Mouse (Mus musculus): ENCODE data around the gene Fam241b. TPM values are rescaled to one million over a fixed set of nuclear protein-coding genes. Genes with fewer than 3 reads are reported as not detected.

Gene Fam241b
- polyA plus RNA-seq, 1 experiment from 2014 or later = 30.6 TPM

DNA sequence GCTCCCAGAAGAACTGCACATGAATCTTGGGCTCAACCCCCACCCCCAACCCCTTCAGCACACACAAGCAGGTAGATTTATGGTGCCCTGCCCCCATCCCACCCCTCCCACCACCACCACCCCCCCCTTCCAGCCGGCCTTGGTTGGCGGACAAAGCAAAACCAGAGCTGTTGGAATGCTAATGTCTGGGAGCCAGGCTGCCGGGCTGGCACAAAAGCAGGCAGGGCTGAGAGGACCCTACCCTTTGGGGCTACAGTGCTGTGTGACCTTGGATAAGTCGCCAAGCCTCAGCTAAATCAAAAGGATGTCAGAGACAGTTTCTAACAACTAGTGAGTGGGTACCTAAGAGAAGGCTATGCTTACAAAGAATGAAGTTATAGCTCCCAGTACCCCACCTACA lies 6.6 kb downstream of the Fam241b start:
- no peak overlapping the region for H3K4me3 ChIP-seq (ENCODE audit: low read depth, low read length)
- ATAC-seq (ENCODE audit: low FRiP score, low TSS enrichment) (no peak), DNase-seq (ENCODE audit: low spot score) (no peak)
- no peak overlapping the region for H3K4me2 ChIP-seq (replicated peaks; ENCODE audit: low read depth)
- no peak overlapping the region for H3K27ac ChIP-seq (replicated peaks)
- 23% methylated on average over 4 of the region's 4 CpGs for WGBS
- no peaks in the 10 kb centered on the region for H3K9me3 ChIP-seq (ENCODE audit: control insufficient read depth, low read length)
- no peak overlapping the region for H3K9ac ChIP-seq (ENCODE audit: low read length)
- H3K36me3 ChIP-seq (ENCODE audit: control insufficient read depth, insufficient read depth, low read length) = no peaks in the 10 kb centered on the region
- no peaks in the 10 kb centered on the region for H3K4me1 ChIP-seq (replicated peaks; ENCODE audit: control insufficient read depth, insufficient read depth)
- peaks cover 8% of the 10 kb centered on the region; the same call in 1 of the 2 replicates for H3K27me3 ChIP-seq (ENCODE audit: control insufficient read depth, insufficient read depth, low read length)
- TF ChIP-seq EP300 (optimal IDR thresholded peaks at IDR 0.05) (no peak), CTCF (IDR thresholded peaks at IDR 0.05; ENCODE audit: low read depth) (no peak)

DNA sequence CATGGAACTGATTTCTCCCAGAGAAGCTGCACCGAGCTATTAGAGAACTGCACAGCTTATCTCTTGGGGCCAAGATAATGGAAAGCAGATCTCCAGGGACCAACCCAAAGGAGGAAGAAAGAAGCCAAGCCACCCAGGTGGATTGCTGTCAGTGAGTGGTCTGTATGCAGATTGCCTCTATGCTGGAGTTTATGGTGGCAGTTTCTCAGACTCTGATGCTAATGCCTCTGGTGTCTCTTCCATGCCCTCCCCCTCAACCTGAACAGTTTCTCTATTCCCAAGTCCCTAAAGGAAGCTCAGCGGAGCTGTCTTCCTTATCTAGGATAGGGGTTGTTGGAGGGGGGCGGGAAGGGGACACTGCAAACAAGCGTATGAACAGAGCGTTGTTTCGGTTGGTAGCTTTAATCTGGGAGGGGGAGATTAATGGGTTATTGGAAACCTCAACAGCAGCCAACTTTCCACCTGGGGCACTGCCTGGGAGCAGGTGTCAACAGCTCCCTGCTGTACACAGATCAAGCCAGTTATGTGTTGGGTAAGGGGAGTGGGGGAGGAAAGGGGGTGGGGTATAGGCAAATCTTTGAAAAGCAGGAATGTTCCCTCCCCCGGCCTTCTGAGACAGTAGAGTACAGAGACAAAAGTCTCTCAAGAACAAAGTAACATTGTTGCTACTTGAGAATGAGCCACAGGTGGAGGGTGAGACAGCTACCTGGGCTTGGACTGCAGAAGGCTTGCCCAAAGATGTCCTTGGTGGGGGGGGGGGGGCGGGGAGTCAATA lies 7.8 kb downstream of the Fam241b start:
- no peak for ATAC-seq (ENCODE audit: low FRiP score, low TSS enrichment)
- no peak overlapping the region for H3K27ac ChIP-seq (replicated peaks)
- TF ChIP-seq EP300 (optimal IDR thresholded peaks at IDR 0.05) (no peak), CTCF (IDR thresholded peaks at IDR 0.05; ENCODE audit: low read depth) (no peak)
- H3K27me3 ChIP-seq (ENCODE audit: control insufficient read depth, insufficient read depth, low read length) = peaks cover 8% of the 10 kb centered on the region; the same call in 1 of the 2 replicates
- no peaks in the 10 kb centered on the region for H3K4me1 ChIP-seq (replicated peaks; ENCODE audit: control insufficient read depth, insufficient read depth)
- no peak for DNase-seq (ENCODE audit: low spot score)
- no peak overlapping the region for H3K9ac ChIP-seq (ENCODE audit: low read length)
- no peaks in the 10 kb centered on the region for H3K36me3 ChIP-seq (ENCODE audit: control insufficient read depth, insufficient read depth, low read length)
- H3K4me3 ChIP-seq (ENCODE audit: low read depth, low read length) = no peak overlapping the region
- H3K9me3 ChIP-seq (ENCODE audit: control insufficient read depth, low read length) = no peaks in the 10 kb centered on the region
- 3% methylated on average over 8 of the region's 8 CpGs for WGBS
- no peak overlapping the region for H3K4me2 ChIP-seq (replicated peaks; ENCODE audit: low read depth)

DNA sequence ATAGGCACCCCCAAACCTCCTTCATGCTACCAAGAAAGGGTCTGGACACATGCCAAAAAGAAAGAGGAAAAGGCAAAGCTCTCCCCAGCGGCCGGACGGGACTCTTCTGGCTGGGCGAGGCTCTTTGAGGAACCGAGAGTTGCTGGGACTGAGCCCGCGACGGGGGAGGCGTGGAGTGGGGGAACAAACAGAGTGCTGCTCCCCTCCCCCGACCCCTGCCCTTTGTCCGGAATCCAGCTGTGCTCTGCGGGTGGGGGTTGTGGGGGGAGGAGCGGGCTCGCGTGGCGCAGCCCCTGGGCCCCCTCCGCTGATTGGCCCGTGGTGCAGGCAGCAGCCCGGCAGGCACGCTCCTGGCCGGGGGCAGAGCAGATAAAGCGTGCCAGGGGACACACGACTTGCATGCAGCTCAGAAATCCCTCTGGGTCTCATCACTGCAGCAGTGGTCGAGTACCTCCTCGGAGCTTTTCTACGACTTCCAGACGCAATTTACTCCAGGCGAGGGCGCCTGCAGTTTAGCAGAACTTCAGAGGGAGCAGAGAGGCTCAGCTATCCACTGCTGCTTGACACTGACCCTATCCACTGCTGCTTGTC lies 10.9 kb downstream of the Fam241b start, which contains the start of gene Neurog3:
Neurog3 (plus strand) TSS at position 400 of the 591 bp plus-strand sequence.
- no peak for DNase-seq (ENCODE audit: low spot score)
- Histone ChIP-seq H3K4me3 (ENCODE audit: low read depth, low read length) (peak within 1 kb of the TSS; percentile 23), H3K9me3 (ENCODE audit: control insufficient read depth, low read length) (no peaks in the 10 kb centered on the region), H3K36me3 (ENCODE audit: control insufficient read depth, insufficient read depth, low read length) (no peaks in the 10 kb centered on the region), H3K27me3 (ENCODE audit: control insufficient read depth, insufficient read depth, low read length) (peaks cover 25% of the 10 kb centered on the region; the same call in 1 of the 2 replicates), H3K9ac (ENCODE audit: low read length) (no peak within 1 kb of the TSS), H3K27ac (replicated peaks) (no peak within 1 kb of the TSS), H3K4me1 (replicated peaks; ENCODE audit: control insufficient read depth, insufficient read depth) (no peaks in the 10 kb centered on the region), H3K4me2 (replicated peaks; ENCODE audit: low read depth) (peak within 1 kb of the TSS; percentile 43)
- WGBS = under 1% methylated on average over 24 of the region's 29 CpGs
- ATAC-seq (ENCODE audit: low FRiP score, low TSS enrichment) = no peak
- TF ChIP-seq EP300 (optimal IDR thresholded peaks at IDR 0.05) (no peak), CTCF (IDR thresholded peaks at IDR 0.05; ENCODE audit: low read depth) (no peak)

DNA sequence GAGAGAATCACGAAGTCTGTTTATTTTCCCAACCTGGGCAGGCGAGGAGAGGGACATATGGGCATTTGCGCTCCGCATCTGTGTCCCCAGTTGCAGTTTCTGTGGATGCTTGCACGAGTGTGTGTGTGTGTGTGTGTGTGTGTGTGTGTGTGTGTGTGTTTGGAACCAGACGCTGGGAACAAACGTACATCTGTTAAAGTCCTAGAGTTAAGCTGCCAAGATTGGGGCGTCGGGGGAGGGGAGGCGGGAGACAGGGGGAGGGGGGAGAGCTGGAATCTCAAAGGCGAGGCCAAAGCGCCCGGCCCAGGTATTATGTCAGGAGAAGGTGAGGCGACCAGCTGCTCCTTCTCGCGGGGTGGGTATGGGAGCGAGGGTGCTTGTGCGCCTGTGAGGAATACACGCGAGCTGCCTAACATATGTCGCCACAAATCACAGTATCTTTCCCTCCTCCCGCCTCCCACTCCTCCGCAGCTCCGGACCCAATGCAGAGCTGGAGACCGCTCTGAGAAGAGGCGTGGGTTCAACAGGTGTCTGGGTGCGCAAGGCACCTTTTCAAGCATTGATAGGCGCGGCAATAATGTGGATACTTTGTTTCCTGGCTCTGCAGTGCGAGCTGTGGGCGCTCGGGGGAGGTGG lies 15.3 kb downstream of the Fam241b start:
- ATAC-seq (ENCODE audit: low FRiP score, low TSS enrichment) (no peak), DNase-seq (ENCODE audit: low spot score) (no peak)
- Histone ChIP-seq H3K4me3 (ENCODE audit: low read depth, low read length) (no peak overlapping the region), H3K9me3 (ENCODE audit: control insufficient read depth, low read length) (no peaks in the 10 kb centered on the region), H3K27ac (replicated peaks) (no peak overlapping the region), H3K36me3 (ENCODE audit: control insufficient read depth, insufficient read depth, low read length) (no peaks in the 10 kb centered on the region), H3K9ac (ENCODE audit: low read length) (no peak overlapping the region), H3K4me2 (replicated peaks; ENCODE audit: low read depth) (no peak overlapping the region), H3K4me1 (replicated peaks; ENCODE audit: control insufficient read depth, insufficient read depth) (no peaks in the 10 kb centered on the region), H3K27me3 (ENCODE audit: control insufficient read depth, insufficient read depth, low read length) (peaks cover 21% of the 10 kb centered on the region; the same call in 1 of the 2 replicates)
- TF ChIP-seq EP300 (optimal IDR thresholded peaks at IDR 0.05) = no peak
- TF ChIP-seq CTCF (IDR thresholded peaks at IDR 0.05; ENCODE audit: low read depth) = no peak
- WGBS = 2% methylated on average over 32 of the region's 32 CpGs

DNA sequence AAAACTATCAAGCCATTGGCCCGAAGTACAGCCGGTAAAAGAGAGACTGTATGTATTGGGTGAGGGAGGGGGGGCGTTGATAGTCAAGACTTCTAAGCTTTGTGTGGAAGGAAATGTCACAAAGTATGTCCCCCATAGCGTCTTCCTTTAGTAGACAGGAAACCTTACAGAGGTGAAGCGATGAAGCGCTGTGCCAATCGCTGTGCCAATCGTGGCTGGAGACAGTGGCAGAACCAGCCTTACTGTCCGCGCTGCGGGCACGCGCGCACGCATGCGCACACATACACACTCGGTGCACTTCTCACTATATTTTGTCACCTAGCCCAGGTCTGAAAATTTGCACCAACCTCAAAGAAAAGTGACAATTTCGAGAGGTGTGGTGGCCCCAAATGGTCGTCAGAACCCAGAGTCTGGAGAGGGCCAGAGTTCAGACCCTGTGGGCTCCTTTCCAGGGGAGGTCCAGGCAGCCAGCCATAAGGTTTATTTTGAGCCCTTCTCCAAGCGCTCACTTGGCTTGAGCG lies 15.9 kb downstream of the Fam241b start:
- no peak overlapping the region for H3K4me3 ChIP-seq (ENCODE audit: low read depth, low read length)
- H3K36me3 ChIP-seq (ENCODE audit: control insufficient read depth, insufficient read depth, low read length) = no peaks in the 10 kb centered on the region
- H3K27me3 ChIP-seq (ENCODE audit: control insufficient read depth, insufficient read depth, low read length) = peaks cover 18% of the 10 kb centered on the region; the same call in 1 of the 2 replicates
- no peak overlapping the region for H3K4me2 ChIP-seq (replicated peaks; ENCODE audit: low read depth)
- no peaks in the 10 kb centered on the region for H3K9me3 ChIP-seq (ENCODE audit: control insufficient read depth, low read length)
- TF ChIP-seq EP300 (optimal IDR thresholded peaks at IDR 0.05) (no peak), CTCF (IDR thresholded peaks at IDR 0.05; ENCODE audit: low read depth) (no peak)
- H3K9ac ChIP-seq (ENCODE audit: low read length) = no peak overlapping the region
- no peak overlapping the region for H3K27ac ChIP-seq (replicated peaks)
- WGBS = 30% methylated on average over 21 of the region's 21 CpGs
- DNase-seq (ENCODE audit: low spot score) = no peak
- H3K4me1 ChIP-seq (replicated peaks; ENCODE audit: control insufficient read depth, insufficient read depth) = no peaks in the 10 kb centered on the region
- ATAC-seq (ENCODE audit: low FRiP score, low TSS enrichment) = no peak

All from stomach, postnatal 0 days (tissue).